Mouse (Mus musculus) brain, embryonic 14.5 days (tissue): ENCODE data around the gene Ing4.

Source experiments
- CTCF ChIP-seq: fragments of 200-500 bp; IDR thresholded peaks from 2 replicates; pipeline ENCODE4 v1.5.1; 2012; ENCODE audit warnings: inconsistent platforms, mild to moderate bottlenecking, moderate library complexity, borderline replicate concordance; ENCODE audit not compliant: insufficient read depth, insufficient read length; ENCODE audit errors: extremely low read depth
- POLR2A ChIP-seq: fragments of 200-500 bp; IDR thresholded peaks from 2 replicates; pipeline ENCODE4 v1.6.1; 2012; ENCODE audit warnings: mild to moderate bottlenecking, inconsistent platforms, borderline replicate concordance; ENCODE audit not compliant: poor library complexity, insufficient read depth, insufficient read length, severe bottlenecking; ENCODE audit errors: extremely low read depth

GRCm38 (mm10) chr6:124995246-124995645, 44.3 kb upstream of the Ing4 start:
- no peak for TF ChIP-seq CTCF
- TF ChIP-seq POLR2A, result no peak
